Mouse (Mus musculus) midbrain, embryonic 11.5 days (tissue): ENCODE data around the gene Stab1. TPM values are rescaled to one million over a fixed set of nuclear protein-coding genes. Genes with fewer than 3 reads are reported as not detected.

Experiments
- ATAC-seq: fragments of 200-750 bp; cut with Nextera tagmentation; 2 replicates; pipeline ENCODE4 v1.8.0; 2017; ENCODE audit warnings: moderate TSS enrichment, moderate library complexity; ENCODE audit not compliant: low FRiP score
- DNase-seq: peaks from one replicate; pipeline ENCODE4 v3.0.0; 2015; ENCODE audit warnings: low spot score; ENCODE audit errors: missing footprints
- H3K27ac ChIP-seq: fragments of 300-500 bp; sonication (generic); 2 replicates; pipeline ENCODE4 v1.5.1; 2014; ENCODE audit warnings: low read depth, low read length
- H3K27me3 ChIP-seq: fragments of 300-500 bp; sonication (generic); 2 replicates; pipeline ENCODE4 v1.6.1; 2014; ENCODE audit warnings: mild to moderate bottlenecking, low read length, moderate library complexity, mixed read lengths; ENCODE audit not compliant: control insufficient read depth, insufficient read depth
- H3K36me3 ChIP-seq: fragments of 300-500 bp; sonication (generic); 2 replicates; pipeline ENCODE4 v1.6.1; 2014; ENCODE audit warnings: mild to moderate bottlenecking, low read length, moderate library complexity, mixed read lengths; ENCODE audit not compliant: control insufficient read depth, insufficient read depth
- H3K4me1 ChIP-seq: fragments of 300-500 bp; sonication (generic); 2 replicates; pipeline ENCODE4 v1.6.1; 2014; ENCODE audit warnings: low read length; ENCODE audit not compliant: control insufficient read depth, insufficient read depth
- H3K4me2 ChIP-seq: fragments of 300-500 bp; sonication (generic); 2 replicates; pipeline ENCODE4 v1.6.1; 2014; ENCODE audit warnings: mild to moderate bottlenecking, moderate library complexity
- H3K4me3 ChIP-seq: fragments of 300-500 bp; sonication (generic); 2 replicates; pipeline ENCODE4 v1.5.1; 2014; ENCODE audit warnings: low read depth, low read length
- H3K9ac ChIP-seq: fragments of 300-500 bp; sonication (generic); 2 replicates; pipeline ENCODE4 v1.6.1; 2014; ENCODE audit warnings: low read length
- H3K9me3 ChIP-seq: fragments of 300-500 bp; sonication (generic); 2 replicates; pipeline ENCODE4 v1.6.1; 2016; ENCODE audit warnings: low read length; ENCODE audit not compliant: control insufficient read depth
- WGBS: fragments of 180-500 bp; shearing (Covaris S2); extraction: QIAGEN DNeasy Blood & Tissue Kit; methylation state at CpG from one replicate; pipeline ENCODE4 v1.1.7; 2014; 5-methylcytosine and 5-hydroxymethylcytosine counted together
- polyA plus RNA-seq: library from polyadenylated mRNA; unstranded; fragments of >200 nt; fragmentation: Nextera tagmentation; extraction: Ambion mirVana; gene quantifications from 2 replicates; pipeline ENCODE4 v1.2.1, GENCODE M21; 2014

Gene Stab1
- polyA plus RNA-seq, 1 experiment from 2014 or later: 28.6 TPM

- WGBS: 90% methylated on average over 29 of the region's 35 CpGs
- H3K27ac ChIP-seq: no peak overlapping the region
- no peaks in the 10 kb centered on the region for H3K9me3 ChIP-seq
- DNase-seq: no peak
- no peak overlapping the region for H3K9ac ChIP-seq
- no peak for ATAC-seq
- no peak overlapping the region for H3K4me2 ChIP-seq
- peaks cover under 1% of the 10 kb centered on the region for H3K4me1 ChIP-seq
- peaks cover 48% of the 10 kb centered on the region for H3K36me3 ChIP-seq
- H3K4me3 ChIP-seq: no peak overlapping the region
- no peaks in the 10 kb centered on the region for H3K27me3 ChIP-seq
These were observed 30.1 kb downstream of the Stab1 start for GRCm38 (mm10) chr14:31138219-31138896.

GRCm38 (mm10) chr14:31137791-31138190 lies 30.6 kb downstream of the Stab1 start:
- Histone ChIP-seq H3K27me3 (no peaks in the 10 kb centered on the region), H3K27ac (no peak overlapping the region), H3K4me3 (no peak overlapping the region), H3K9ac (no peak overlapping the region), H3K9me3 (no peaks in the 10 kb centered on the region), H3K4me2 (no peak overlapping the region), H3K4me1 (peaks cover 6% of the 10 kb centered on the region), H3K36me3 (peaks cover 48% of the 10 kb centered on the region)
- 92% methylated on average over 11 of the region's 11 CpGs for WGBS
- DNase-seq (no peak), ATAC-seq (no peak)

- H3K4me3 ChIP-seq: no peak overlapping the region
- H3K4me2 ChIP-seq: no peak overlapping the region
- no peaks in the 10 kb centered on the region for H3K27me3 ChIP-seq
- H3K4me1 ChIP-seq: peaks cover 12% of the 10 kb centered on the region
- no peak overlapping the region for H3K27ac ChIP-seq
- no peaks in the 10 kb centered on the region for H3K9me3 ChIP-seq
- H3K9ac ChIP-seq: no peak overlapping the region
- WGBS: 91% methylated on average over 10 of the region's 10 CpGs
- DNase-seq: no peak
- ATAC-seq: no peak
- peaks cover 45% of the 10 kb centered on the region for H3K36me3 ChIP-seq
These were observed 31.2 kb downstream of the Stab1 start for GRCm38 (mm10) chr14:31137281-31137595.

- Histone ChIP-seq H3K27ac (no peak overlapping the region), H3K36me3 (peaks cover 45% of the 10 kb centered on the region), H3K9ac (no peak overlapping the region), H3K4me3 (no peak overlapping the region), H3K4me1 (peaks cover 16% of the 10 kb centered on the region), H3K9me3 (no peaks in the 10 kb centered on the region), H3K4me2 (no peak overlapping the region), H3K27me3 (no peaks in the 10 kb centered on the region)
- no peak for ATAC-seq
- WGBS: 91% methylated on average over 26 of the region's 26 CpGs
- DNase-seq: no peak
These were observed 31.8 kb downstream of the Stab1 start for GRCm38 (mm10) chr14:31136411-31137280.

GRCm38 (mm10) chr14:31135495-31136410 lies 32.7 kb downstream of the Stab1 start:
- no peak overlapping the region for H3K27ac ChIP-seq
- no peak overlapping the region for H3K9ac ChIP-seq
- H3K4me2 ChIP-seq: no peak overlapping the region
- DNase-seq: no peak
- no peaks in the 10 kb centered on the region for H3K9me3 ChIP-seq
- 95% methylated on average over 34 of the region's 34 CpGs for WGBS
- H3K4me3 ChIP-seq: no peak overlapping the region
- H3K27me3 ChIP-seq: no peaks in the 10 kb centered on the region
- peaks cover 16% of the 10 kb centered on the region for H3K4me1 ChIP-seq
- H3K36me3 ChIP-seq: peaks cover 45% of the 10 kb centered on the region
- ATAC-seq: no peak

- Histone ChIP-seq H3K4me2 (no peak overlapping the region), H3K4me3 (no peak overlapping the region), H3K27ac (no peak overlapping the region), H3K9ac (no peak overlapping the region), H3K4me1 (peaks cover 23% of the 10 kb centered on the region), H3K9me3 (no peaks in the 10 kb centered on the region), H3K27me3 (no peaks in the 10 kb centered on the region), H3K36me3 (peaks cover 36% of the 10 kb centered on the region)
- DNase-seq: no peak
- ATAC-seq: no peak
- WGBS: 95% methylated on average over 25 of the region's 25 CpGs
These were observed 34.1 kb downstream of the Stab1 start for GRCm38 (mm10) chr14:31134015-31135000.

GRCm38 (mm10) chr14:31133023-31133665 lies 35.3 kb downstream of the Stab1 start:
- H3K9me3 ChIP-seq: no peaks in the 10 kb centered on the region
- ATAC-seq (no peak), DNase-seq (no peak)
- no peak overlapping the region for H3K27ac ChIP-seq
- peaks cover 26% of the 10 kb centered on the region for H3K36me3 ChIP-seq
- H3K4me3 ChIP-seq: no peak overlapping the region
- peak overlapping the region; percentile 97 for H3K9ac ChIP-seq
- WGBS: 88% methylated on average over 11 of the region's 11 CpGs
- H3K4me2 ChIP-seq: peak overlapping the region; percentile 85
- H3K27me3 ChIP-seq: no peaks in the 10 kb centered on the region
- peaks cover 23% of the 10 kb centered on the region for H3K4me1 ChIP-seq

- DNase-seq (no peak), ATAC-seq (no peak)
- Histone ChIP-seq H3K4me3 (peak overlapping the region; percentile 92), H3K36me3 (peaks cover 20% of the 10 kb centered on the region), H3K4me2 (peak overlapping the region; percentile 85), H3K27me3 (no peaks in the 10 kb centered on the region), H3K9ac (peak overlapping the region; percentile 97), H3K9me3 (no peaks in the 10 kb centered on the region), H3K4me1 (peaks cover 25% of the 10 kb centered on the region), H3K27ac (no peak overlapping the region)
- WGBS: 91% methylated on average over 7 of the region's 7 CpGs
These were observed 35.9 kb downstream of the Stab1 start for GRCm38 (mm10) chr14:31132491-31132975.
